Mouse (Mus musculus): ENCODE results near the gene Eif1ax. TPM values are rescaled to one million over a fixed set of nuclear protein-coding genes. Genes with fewer than 3 reads are reported as not detected.

The Eif1ax gene
- polyA plus RNA-seq (2021; fragmentation: Nextera tagmentation): 40.5 and 67.4 TPM in 2 replicates
- long read RNA-seq, experiment 1, full-length matches to known transcripts: 538 of 642 reads
- long read RNA-seq, experiment 1, partial matches to known transcripts: 89 of 642 reads
- long read RNA-seq, experiment 1, other reads (novel, unspliced or antisense): 15 of 642 reads
- long read RNA-seq, experiment 2, full-length matches to known transcripts: 93 of 153 reads
- long read RNA-seq, experiment 2, partial matches to known transcripts: 59 of 153 reads
- long read RNA-seq, experiment 2, other reads (novel, unspliced or antisense): 1 of 153 reads

GRCm38 (mm10) chrX:159371831-159372752 lies at the start of gene Eif1ax:
Eif1ax (plus strand) TSS chrX:159372178.

DNA sequence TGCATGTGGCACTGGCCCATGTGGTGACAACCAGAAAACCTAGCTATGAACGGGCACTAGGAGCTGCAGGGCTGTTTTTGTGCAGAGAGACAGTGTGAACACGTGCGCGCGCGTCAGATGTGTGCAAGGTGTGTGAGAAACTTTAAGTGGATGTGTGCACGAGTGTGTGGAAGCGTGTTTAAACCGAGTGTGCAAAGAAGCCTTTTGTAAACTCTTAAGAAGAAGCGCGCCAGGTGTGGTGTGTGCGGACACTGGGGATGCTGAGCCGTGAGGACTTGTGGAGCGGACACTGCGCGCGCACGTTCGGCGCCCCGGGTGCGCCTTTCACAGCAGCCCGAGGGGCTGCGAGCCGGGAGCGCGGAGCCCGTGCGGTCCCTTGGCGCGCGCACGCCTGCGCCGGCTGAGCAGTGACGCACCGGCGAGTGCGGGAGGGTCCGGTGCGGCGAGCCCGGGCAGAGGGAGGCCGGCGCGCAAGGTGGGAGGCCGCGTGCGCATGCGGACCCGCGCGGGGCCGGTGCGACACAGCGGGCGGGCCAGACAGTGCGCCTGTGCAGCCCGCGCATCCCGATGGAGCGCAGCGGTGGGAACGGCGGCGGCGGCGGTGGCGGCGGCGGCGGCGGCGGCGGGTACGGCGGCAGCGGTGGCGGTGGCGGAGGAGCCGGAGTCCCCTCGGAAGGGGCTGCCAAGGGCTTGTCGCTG lies 42.3 kb downstream of the Eif1ax start, which contains the start of gene Map7d2:
Gene Map7d2, plus strand, starts transcription at position 443 of the 699 bp plus-strand sequence.

Other genes with a start within 250 kb of the Eif1ax start
- gene Rps6ka3, start 161.9 kb upstream of the Eif1ax start, polyA plus RNA-seq (2021; fragmentation: Nextera tagmentation): 2.6 and 5.3 TPM in 2 replicates
- 48.1 and 75.5 TPM in 2 replicates for gene Map7d2, start 42.4 kb downstream of the Eif1ax start, polyA plus RNA-seq (2021; fragmentation: Nextera tagmentation)
- 3.6 and 5.2 TPM in 2 replicates for gene Bclaf3, start 154.5 kb downstream of the Eif1ax start, polyA plus RNA-seq (2021; fragmentation: Nextera tagmentation)